Mouse (Mus musculus) adrenal gland, postnatal 36 days (tissue): ENCODE measurements around the gene Pitx2. TPM values are rescaled to one million over a fixed set of nuclear protein-coding genes. Genes with fewer than 3 reads are reported as not detected.

Experiments
- total RNA-seq, 2 experiments: library from RNA; stranded (reverse); gene quantifications; 2 replicates each; pipeline ENCODE4 v1.2.3; 2021

The Pitx2 gene
- total RNA-seq, 2 experiments from 2014 or later, result not detected

Other genes starting within 250 kb of the Pitx2 start
- 10 to 100 TPM; 12.3 to 22.0 TPM for gene Enpep, start 132.8 kb downstream of the Pitx2 start, total RNA-seq